Mouse (Mus musculus): ENCODE data around the gene Clec4g. TPM values are rescaled to one million over a fixed set of nuclear protein-coding genes. Genes with fewer than 3 reads are reported as not detected.
"Not testable (repeated sequence)": the region's sequence is repeated elsewhere in the genome, so short reads cannot be mapped to it uniquely, and the experiment has no call there.

Clec4g gene
- 0.58 and 0.74 TPM in 2 replicates for total RNA-seq (2017)

- ATAC-seq (ENCODE audit: extremely low read depth, insufficient number of reproducible peaks, low FRiP score, poor library complexity, severe bottlenecking) = no peak
These were observed at the start of gene Clec4g for GRCm38 (mm10) chr8:3720551-3720950. TSS of gene Clec4g (minus strand) at chr8:3720651.

- ATAC-seq (ENCODE audit: extremely low read depth, insufficient number of reproducible peaks, low FRiP score, poor library complexity, severe bottlenecking) = not testable (repeated sequence)
These were observed 48.2 kb upstream of the Clec4g start for GRCm38 (mm10) chr8:3768641-3769040.

GRCm38 (mm10) chr8:3754261-3754850 lies 33.9 kb upstream of the Clec4g start:
- ATAC-seq (ENCODE audit: extremely low read depth, insufficient number of reproducible peaks, low FRiP score, poor library complexity, severe bottlenecking) = peak; percentile 90

- no peak for ATAC-seq (ENCODE audit: extremely low read depth, insufficient number of reproducible peaks, low FRiP score, poor library complexity, severe bottlenecking)
These were observed 28.3 kb upstream of the Clec4g start, which contains the start of gene Cd209a for GRCm38 (mm10) chr8:3748761-3749160. TSS of gene Cd209a (minus strand) at chr8:3748984.

- ATAC-seq (ENCODE audit: extremely low read depth, insufficient number of reproducible peaks, low FRiP score, poor library complexity, severe bottlenecking) = no peak
These were observed 16.5 kb upstream of the Clec4g start for GRCm38 (mm10) chr8:3736947-3737346.

- ATAC-seq (ENCODE audit: extremely low read depth, insufficient number of reproducible peaks, low FRiP score, poor library complexity, severe bottlenecking) = no peak
These were observed 15.1 kb upstream of the Clec4g start for GRCm38 (mm10) chr8:3735599-3735998.

GRCm38 (mm10) chr8:3734084-3734483 lies 13.6 kb upstream of the Clec4g start:
- ATAC-seq (ENCODE audit: extremely low read depth, insufficient number of reproducible peaks, low FRiP score, poor library complexity, severe bottlenecking) = no peak

- ATAC-seq (ENCODE audit: extremely low read depth, insufficient number of reproducible peaks, low FRiP score, poor library complexity, severe bottlenecking) = no peak
These were observed 590 bp upstream of the Clec4g start for GRCm38 (mm10) chr8:3721041-3721440.

- ATAC-seq (ENCODE audit: extremely low read depth, insufficient number of reproducible peaks, low FRiP score, poor library complexity, severe bottlenecking) = peak; percentile 95
These were observed 1.9 kb downstream of the Clec4g start for GRCm38 (mm10) chr8:3718559-3718958.

- ATAC-seq (ENCODE audit: extremely low read depth, insufficient number of reproducible peaks, low FRiP score, poor library complexity, severe bottlenecking) = no peak
These were observed 3.0 kb downstream of the Clec4g start for GRCm38 (mm10) chr8:3717321-3717954.

GRCm38 (mm10) chr8:3711646-3712045 lies 8.8 kb downstream of the Clec4g start:
- ATAC-seq (ENCODE audit: extremely low read depth, insufficient number of reproducible peaks, low FRiP score, poor library complexity, severe bottlenecking) = peak; percentile 85

GRCm38 (mm10) chr8:3710312-3710711 lies 10.1 kb downstream of the Clec4g start:
- ATAC-seq (ENCODE audit: extremely low read depth, insufficient number of reproducible peaks, low FRiP score, poor library complexity, severe bottlenecking) = no peak

GRCm38 (mm10) chr8:3707611-3708010 lies 12.8 kb downstream of the Clec4g start:
- ATAC-seq (ENCODE audit: extremely low read depth, insufficient number of reproducible peaks, low FRiP score, poor library complexity, severe bottlenecking) = no peak

- 0 out of 2 replicates have a peak, but pooled peaks have one; percentile 5 for ATAC-seq (ENCODE audit: extremely low read depth, insufficient number of reproducible peaks, low FRiP score, poor library complexity, severe bottlenecking)
These were observed 14.7 kb downstream of the Clec4g start for GRCm38 (mm10) chr8:3705711-3706110.

GRCm38 (mm10) chr8:3701491-3701890 lies 19.0 kb downstream of the Clec4g start:
- ATAC-seq (ENCODE audit: extremely low read depth, insufficient number of reproducible peaks, low FRiP score, poor library complexity, severe bottlenecking) = no peak

- ATAC-seq (ENCODE audit: extremely low read depth, insufficient number of reproducible peaks, low FRiP score, poor library complexity, severe bottlenecking) = peak; percentile 90
These were observed 26.3 kb downstream of the Clec4g start, which contains the start of gene Fcer2a for GRCm38 (mm10) chr8:3694121-3694520. TSS of gene Fcer2a (minus strand) at chr8:3694175.

GRCm38 (mm10) chr8:3690774-3691173 lies 29.7 kb downstream of the Clec4g start:
- ATAC-seq (ENCODE audit: extremely low read depth, insufficient number of reproducible peaks, low FRiP score, poor library complexity, severe bottlenecking) = no peak

- peak; percentile 34; the same call in 1 of the 2 replicates for ATAC-seq (ENCODE audit: extremely low read depth, insufficient number of reproducible peaks, low FRiP score, poor library complexity, severe bottlenecking)
These were observed 32.9 kb downstream of the Clec4g start for GRCm38 (mm10) chr8:3687537-3687936.

GRCm38 (mm10) chr8:3685422-3685821 lies 35.0 kb downstream of the Clec4g start:
- ATAC-seq (ENCODE audit: extremely low read depth, insufficient number of reproducible peaks, low FRiP score, poor library complexity, severe bottlenecking) = no peak

GRCm38 (mm10) chr8:3684530-3684929 lies 35.9 kb downstream of the Clec4g start:
- no peak for ATAC-seq (ENCODE audit: extremely low read depth, insufficient number of reproducible peaks, low FRiP score, poor library complexity, severe bottlenecking)

Measured in neutrophil, adult 5-6 weeks (primary cell).